Mouse (Mus musculus) brain, embryonic 14.5 days (tissue): ENCODE measurements around the gene Gal3st1.

Experiments used
- CTCF ChIP-seq: fragments of 200-500 bp; IDR thresholded peaks from 2 replicates; pipeline ENCODE4 v1.5.1; 2012; ENCODE audit warnings: inconsistent platforms, mild to moderate bottlenecking, moderate library complexity, borderline replicate concordance; ENCODE audit not compliant: insufficient read depth, insufficient read length; ENCODE audit errors: extremely low read depth
- POLR2A ChIP-seq: fragments of 200-500 bp; IDR thresholded peaks from 2 replicates; pipeline ENCODE4 v1.6.1; 2012; ENCODE audit warnings: mild to moderate bottlenecking, inconsistent platforms, borderline replicate concordance; ENCODE audit not compliant: poor library complexity, insufficient read depth, insufficient read length, severe bottlenecking; ENCODE audit errors: extremely low read depth

GRCm38 (mm10) chr11:4012616-4013015 is 29.2 kb downstream of the Gal3st1 start:
- TF ChIP-seq CTCF (no peak), POLR2A (no peak)
